Mouse (Mus musculus) urinary bladder, postnatal 10 days (tissue): ENCODE measurements around the gene Nup160.

Experiments
- DNase-seq: peaks from one replicate; pipeline ENCODE4 v3.0.0; 2022; ENCODE audit warnings: low spot score

Nup160 gene

GRCm38 (mm10) chr2:90661426-90661825, 15.6 kb upstream of the Nup160 start:
- no peak for DNase-seq

- no peak for DNase-seq
Observed at GRCm38 (mm10) chr2:90666591-90667387, 10.2 kb upstream of the Nup160 start.

- DNase-seq, result no peak
Observed at GRCm38 (mm10) chr2:90667388-90668265, 9.4 kb upstream of the Nup160 start.

GRCm38 (mm10) chr2:90670343-90670742, 6.7 kb upstream of the Nup160 start:
- DNase-seq, result no peak

- DNase-seq, result no peak
Observed at GRCm38 (mm10) chr2:90673339-90673738, 3.7 kb upstream of the Nup160 start.

- no peak for DNase-seq
Observed at GRCm38 (mm10) chr2:90674555-90674954, 2.5 kb upstream of the Nup160 start.

DNA sequence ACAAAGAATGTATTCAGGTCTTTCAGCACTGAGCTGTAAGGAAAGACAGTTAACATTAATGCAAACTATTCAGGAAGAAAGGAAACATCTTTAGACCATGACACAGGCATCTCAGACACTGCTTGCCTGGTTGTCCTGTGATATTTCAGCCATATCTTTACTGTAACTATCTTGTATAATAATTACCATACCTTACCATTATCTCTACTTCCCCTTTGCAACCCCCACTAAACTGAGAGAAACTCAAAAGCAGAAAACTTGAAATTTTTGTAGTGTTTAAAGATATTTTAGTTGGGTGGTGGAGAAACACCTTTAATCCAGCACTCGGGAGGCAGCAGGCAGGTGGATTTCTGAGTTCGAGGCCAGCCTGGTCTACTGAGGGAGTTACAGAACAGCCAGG, 1.5 kb upstream of the Nup160 start:
- DNase-seq, result no peak

GRCm38 (mm10) chr2:90678256-90679060, 1.4 kb downstream of the Nup160 start:
- no peak for DNase-seq

- DNase-seq, result peak; percentile 86
Observed at GRCm38 (mm10) chr2:90679061-90679810, 2.2 kb downstream of the Nup160 start.

- no peak for DNase-seq
Observed at GRCm38 (mm10) chr2:90700943-90701342, 23.9 kb downstream of the Nup160 start.

DNA sequence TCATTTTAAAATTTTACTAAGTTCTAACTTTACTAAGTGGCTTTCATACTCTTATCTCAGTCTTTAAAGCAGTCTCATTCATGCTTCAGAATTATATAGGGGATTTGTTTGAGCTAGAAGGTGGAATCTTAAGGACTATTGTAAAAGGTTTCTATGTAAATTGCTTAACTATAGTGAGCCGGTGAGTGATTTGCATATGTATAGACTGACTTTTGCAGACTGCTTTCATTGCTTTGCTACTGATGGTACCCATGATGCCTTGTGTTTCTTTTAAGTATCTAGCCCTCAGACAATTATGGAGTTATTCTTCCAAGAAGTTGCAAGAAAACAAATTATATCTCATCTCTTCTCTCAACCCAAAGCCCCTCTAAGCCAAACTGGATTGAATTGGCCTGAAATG, 31.5 kb downstream of the Nup160 start:
- DNase-seq, result no peak

GRCm38 (mm10) chr2:90715555-90716092, 38.6 kb downstream of the Nup160 start:
- no peak for DNase-seq

DNA sequence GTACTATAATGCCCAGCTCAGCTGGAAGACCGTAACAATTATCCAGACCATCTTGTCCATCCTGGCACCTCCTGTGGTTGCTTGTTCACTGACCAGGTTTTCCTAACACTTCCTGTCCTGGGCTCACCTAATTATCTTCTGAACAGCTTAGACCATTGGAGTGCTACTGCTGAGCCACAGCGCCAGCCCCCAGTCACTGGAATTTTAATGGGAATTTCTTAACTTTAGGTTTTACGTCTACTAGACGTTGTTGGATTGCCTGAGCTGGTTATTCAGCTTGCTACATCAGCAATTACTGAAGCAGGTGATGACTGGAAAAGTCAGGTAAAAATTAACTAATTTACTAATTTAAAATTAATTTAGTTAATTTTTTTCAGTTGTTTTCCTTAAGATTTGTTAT, 40.4 kb downstream of the Nup160 start:
- DNase-seq, result no peak

DNA sequence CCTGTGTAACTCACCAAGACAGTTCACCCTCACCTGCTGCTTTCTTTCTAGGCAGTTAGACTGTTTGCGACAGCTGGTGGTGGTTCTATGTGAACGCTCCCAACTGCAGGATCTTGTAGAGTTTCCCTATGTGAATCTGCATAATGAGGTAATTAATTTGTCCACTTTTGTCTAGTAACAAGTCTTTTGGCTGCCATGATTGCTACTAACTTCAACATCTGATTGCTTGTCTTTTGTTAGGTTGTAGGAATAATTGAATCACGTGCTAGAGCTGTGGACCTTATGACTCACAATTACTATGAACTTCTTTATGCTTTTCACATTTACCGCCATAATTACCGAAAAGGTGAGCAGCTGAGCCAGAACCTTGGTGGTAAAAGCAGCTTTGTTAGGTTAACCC, 40.9 kb downstream of the Nup160 start:
- no peak for DNase-seq

DNA sequence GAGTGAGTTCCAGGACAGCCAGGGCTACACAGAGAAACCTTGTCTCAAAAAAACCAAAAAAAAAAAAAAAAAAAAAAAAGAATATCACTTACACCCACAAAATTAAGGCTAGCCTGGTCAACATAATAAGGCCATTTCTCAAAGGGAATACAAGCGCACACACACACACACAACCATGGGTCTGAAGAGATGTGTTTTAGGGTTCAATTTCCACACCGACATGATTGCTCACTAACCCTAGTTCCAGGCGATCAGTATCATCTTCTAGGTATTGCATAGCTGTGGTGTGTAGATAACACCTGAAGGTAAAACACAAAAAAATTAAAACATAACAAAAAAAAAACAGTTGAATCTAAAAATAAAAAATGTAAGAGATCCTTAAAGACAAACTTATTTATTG, 49.8 kb downstream of the Nup160 start:
- no peak for DNase-seq

DNA sequence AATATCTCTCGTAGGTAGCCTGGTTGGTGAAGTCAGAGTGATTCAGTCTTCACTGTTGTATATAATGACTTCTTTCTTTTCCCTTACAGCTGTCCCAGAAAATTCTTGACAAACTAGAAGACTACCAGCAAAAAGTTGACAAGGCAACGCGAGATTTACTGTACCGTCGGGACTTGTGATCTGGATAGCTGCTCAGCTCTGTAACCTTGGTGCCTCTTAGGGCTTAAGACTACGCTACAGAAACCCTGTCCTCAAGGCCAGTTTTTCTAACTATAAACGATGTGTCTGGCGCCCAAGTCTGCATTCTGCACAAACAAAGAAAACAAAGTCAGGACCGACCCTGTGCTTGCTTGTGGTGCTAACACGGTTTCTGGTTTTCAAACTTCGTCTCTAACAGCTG, 58.3 kb downstream of the Nup160 start:
- DNase-seq, result no peak

- DNase-seq, result no peak
Observed at GRCm38 (mm10) chr2:90738801-90739200, 61.8 kb downstream of the Nup160 start.

GRCm38 (mm10) chr2:90739327-90739726, 62.3 kb downstream of the Nup160 start:
- DNase-seq, result no peak

DNA sequence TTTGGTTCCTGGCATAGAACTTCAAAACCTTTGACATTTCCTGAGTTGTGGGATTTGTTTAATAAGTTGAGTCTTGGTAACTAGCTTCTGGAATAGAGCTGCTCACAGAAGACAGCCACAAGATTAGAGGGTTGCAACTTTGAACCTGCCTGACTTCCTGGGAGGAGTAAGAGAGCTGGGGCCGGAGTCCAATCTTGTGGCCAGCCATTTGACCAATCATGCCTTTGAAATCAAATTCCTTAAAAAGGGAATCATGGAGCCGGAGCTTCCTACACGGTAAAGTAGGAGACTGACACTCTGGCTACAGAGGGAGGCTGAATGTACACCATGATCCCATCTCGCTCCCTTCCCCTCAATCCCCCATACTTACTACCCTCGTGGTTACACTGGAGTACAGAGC, 62.9 kb downstream of the Nup160 start:
- no peak for DNase-seq

GRCm38 (mm10) chr2:90744285-90745052, 67.5 kb downstream of the Nup160 start:
- no peak for DNase-seq
